Mouse (Mus musculus) 3T3-L1 (cell line): ENCODE results near the gene Olfr907.

Experiments used
- DNase-seq: peaks from one replicate; pipeline ENCODE4 v3.0.0-alpha.2; 2015; ENCODE audit warnings: low read depth, low spot score

Olfr907 gene

GRCm38 (mm10) chr9:38495501-38495900 is at the start of gene Olfr907:
Gene Olfr907, plus strand, starts transcription at chr9:38495801.
- no peak for DNase-seq

DNA sequence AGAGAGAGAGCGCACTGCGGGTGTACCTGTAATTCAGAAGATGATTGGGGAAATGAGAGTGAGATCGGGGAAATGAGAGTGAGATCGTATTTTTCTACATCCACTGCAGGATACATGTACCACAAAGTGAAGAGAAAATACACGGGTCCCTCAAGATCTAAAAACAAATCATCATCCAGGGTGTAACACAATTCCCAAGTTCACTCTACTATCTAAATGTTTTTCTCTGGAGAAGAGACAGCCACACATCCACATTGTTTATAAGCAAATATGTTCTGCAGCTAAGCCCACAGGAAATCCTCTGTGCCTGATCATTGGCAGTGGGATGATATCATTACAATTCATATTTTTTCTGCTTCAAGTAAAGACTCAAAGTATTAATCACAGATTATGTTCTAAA is 48.2 kb upstream of the Olfr907 start, which contains the start of gene Olfr902:
Gene Olfr902, plus strand, starts transcription at position 301 of the 400 bp plus-strand sequence.
- no peak for DNase-seq

DNA sequence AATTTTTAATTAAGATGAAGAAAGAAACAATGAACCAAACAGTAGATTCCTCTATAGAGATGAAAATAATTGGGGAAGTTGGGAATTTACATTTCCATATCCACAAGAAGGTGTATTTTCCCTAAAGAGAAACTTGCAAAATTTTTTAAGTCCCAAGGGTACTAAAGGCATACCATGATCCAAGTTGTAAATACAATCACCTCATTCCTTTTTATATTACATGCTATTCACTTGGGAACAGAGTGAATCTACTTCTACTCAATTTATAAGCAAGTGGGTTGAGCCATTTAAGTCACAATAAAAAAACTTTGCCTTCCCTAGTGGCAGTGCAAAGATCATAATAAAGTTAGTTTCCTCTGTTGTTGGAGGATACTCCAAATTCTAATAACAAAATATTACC is 32.8 kb upstream of the Olfr907 start, which contains the start of gene Olfr904:
Gene Olfr904, plus strand, starts transcription at position 301 of the 400 bp plus-strand sequence.
- no peak for DNase-seq

DNA sequence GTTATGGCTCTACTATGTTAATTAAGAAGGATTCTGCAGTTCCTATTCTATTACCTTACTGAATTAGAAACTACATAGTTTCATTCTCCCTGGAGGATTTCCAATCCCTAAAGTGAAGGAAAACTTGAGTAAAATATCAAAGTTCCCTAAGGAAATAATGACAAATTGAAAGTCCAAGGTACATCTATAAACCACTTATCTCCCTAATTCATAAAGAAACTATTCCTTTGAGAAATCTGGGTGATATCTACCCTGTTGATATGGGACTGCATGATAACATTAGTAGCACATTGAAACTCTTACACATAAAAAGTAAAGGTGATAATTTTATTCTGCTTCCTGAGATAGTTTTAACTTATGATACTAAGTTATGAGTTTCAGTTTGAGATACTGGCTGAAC is 24.8 kb upstream of the Olfr907 start, which contains the start of gene Olfr905:
Gene Olfr905, plus strand, starts transcription at position 301 of the 400 bp plus-strand sequence.
- DNase-seq: no peak

- no peak for DNase-seq
These were observed 8.8 kb upstream of the Olfr907 start, which contains the start of gene Olfr906 for GRCm38 (mm10) chr9:38486785-38487184. Gene Olfr906, plus strand, starts transcription at chr9:38487085.

DNA sequence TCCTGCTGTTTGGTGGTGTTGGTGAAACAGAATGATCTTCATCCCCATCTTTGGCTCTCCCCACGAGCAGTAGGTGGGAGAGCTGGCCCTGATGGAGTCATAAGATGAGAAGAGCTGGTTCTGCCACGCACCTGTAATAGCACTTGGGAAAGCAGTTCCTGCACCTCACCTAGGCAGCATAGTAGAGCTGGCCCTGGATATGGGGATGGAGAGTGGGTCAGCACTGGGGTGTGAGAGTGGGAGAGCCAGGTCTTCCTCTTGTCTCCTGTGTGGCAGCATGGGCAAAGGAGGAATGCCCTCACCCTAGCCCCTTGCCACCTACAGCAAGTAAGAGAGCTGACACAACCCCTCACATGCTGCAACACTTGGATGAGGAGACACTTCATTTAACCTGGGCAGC is 16.8 kb downstream of the Olfr907 start:
- DNase-seq: no peak

DNA sequence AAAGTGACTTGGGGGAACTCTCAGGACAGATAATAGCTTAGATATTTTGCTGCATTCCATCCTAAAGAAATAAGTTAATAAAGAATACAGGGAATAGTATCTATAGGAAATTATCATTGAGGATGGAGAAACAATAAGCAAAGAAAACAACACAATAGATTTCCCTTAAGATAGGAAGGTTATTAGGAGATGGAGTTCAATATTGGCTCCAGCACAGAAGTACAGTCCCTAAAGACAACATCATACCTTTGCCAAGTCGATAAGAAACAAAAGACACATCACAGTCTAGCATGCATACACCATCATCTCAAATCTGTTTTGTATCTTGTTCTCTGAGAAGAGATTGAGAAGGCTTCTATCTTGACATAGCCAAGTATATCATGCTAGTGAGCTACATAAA is 25.7 kb downstream of the Olfr907 start, which contains the start of gene Olfr911-ps1:
Gene Olfr911-ps1, plus strand, starts transcription at position 301 of the 400 bp plus-strand sequence.
- DNase-seq: no peak

DNA sequence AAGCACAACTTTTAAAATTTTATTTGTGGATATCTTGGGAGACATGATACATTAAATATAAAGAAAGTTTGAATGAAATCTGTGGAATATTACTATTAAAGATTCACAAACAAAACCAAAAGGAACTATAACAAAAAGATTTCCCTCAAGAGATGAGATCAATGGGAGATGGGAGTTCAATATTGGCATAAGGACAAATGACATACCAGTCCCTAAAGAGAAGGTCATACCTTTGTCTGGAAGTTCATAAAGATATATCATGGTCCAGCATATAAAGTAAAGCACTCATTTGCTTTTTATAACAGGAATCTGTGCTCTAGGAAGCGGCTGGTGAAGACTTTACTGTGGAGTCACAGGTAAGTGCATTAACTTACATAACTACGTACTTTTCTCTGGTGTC is 41.9 kb downstream of the Olfr907 start, which contains the start of gene Olfr910:
Gene Olfr910, plus strand, starts transcription at position 301 of the 400 bp plus-strand sequence.
- no peak for DNase-seq
